Mouse (Mus musculus) embryonic fibroblast, embryonic 13.5 days (primary cell): ENCODE results near the gene Crhr2. TPM values are rescaled to one million over a fixed set of nuclear protein-coding genes. Genes with fewer than 3 reads are reported as not detected.

ENCODE experiments used
- H3K27ac ChIP-seq: 2 replicates; pipeline ENCODE4 v1.5.1; 2012; ENCODE audit warnings: low read length, control low read depth, inconsistent platforms; ENCODE audit not compliant: insufficient read depth
- H3K4me1 ChIP-seq: 2 replicates; pipeline ENCODE4 v1.6.1; 2011; ENCODE audit warnings: low read length; ENCODE audit not compliant: control insufficient read depth, insufficient read depth
- H3K4me3 ChIP-seq: 2 replicates; pipeline ENCODE4 v1.5.1; 2011; ENCODE audit warnings: mild to moderate bottlenecking, control low read depth, low read length; ENCODE audit not compliant: insufficient read depth
- CTCF ChIP-seq: IDR thresholded peaks from 2 replicates; pipeline ENCODE4 v1.5.1; 2011; ENCODE audit warnings: mild to moderate bottlenecking, control low read depth, low read length, moderate library complexity, borderline replicate concordance; ENCODE audit not compliant: insufficient read depth
- POLR2A ChIP-seq: IDR thresholded peaks from 2 replicates; pipeline ENCODE4 v1.6.1; 2011; ENCODE audit warnings: low read depth, mild to moderate bottlenecking, control low read depth, low read length, moderate library complexity
- polyA plus RNA-seq: library from polyadenylated mRNA; stranded (reverse); fragments of >200 nt; gene quantifications from 2 replicates; pipeline ENCODE4 v1.2.4, GENCODE M21; 2011; ENCODE audit warnings: low read depth; ENCODE audit not compliant: missing spikeins, insufficient read length

The Crhr2 gene
- polyA plus RNA-seq, result not detected in 2 replicates

GRCm38 (mm10) chr6:55132794-55133193, at the start of gene Crhr2:
Crhr2 (minus strand) TSS chr6:55133016.
- TF ChIP-seq POLR2A (no peak), CTCF (no peak)
- Histone ChIP-seq H3K4me1 (no peaks in the 10 kb centered on the region), H3K4me3 (no peak within 1 kb of the TSS), H3K27ac (no peak within 1 kb of the TSS)

- Histone ChIP-seq H3K27ac (no peak overlapping the region), H3K4me1 (no peaks in the 10 kb centered on the region), H3K4me3 (no peak overlapping the region)
- no peak for TF ChIP-seq POLR2A
- no peak for TF ChIP-seq CTCF
These were observed 46.7 kb upstream of the Crhr2 start for GRCm38 (mm10) chr6:55179560-55179959.

DNA sequence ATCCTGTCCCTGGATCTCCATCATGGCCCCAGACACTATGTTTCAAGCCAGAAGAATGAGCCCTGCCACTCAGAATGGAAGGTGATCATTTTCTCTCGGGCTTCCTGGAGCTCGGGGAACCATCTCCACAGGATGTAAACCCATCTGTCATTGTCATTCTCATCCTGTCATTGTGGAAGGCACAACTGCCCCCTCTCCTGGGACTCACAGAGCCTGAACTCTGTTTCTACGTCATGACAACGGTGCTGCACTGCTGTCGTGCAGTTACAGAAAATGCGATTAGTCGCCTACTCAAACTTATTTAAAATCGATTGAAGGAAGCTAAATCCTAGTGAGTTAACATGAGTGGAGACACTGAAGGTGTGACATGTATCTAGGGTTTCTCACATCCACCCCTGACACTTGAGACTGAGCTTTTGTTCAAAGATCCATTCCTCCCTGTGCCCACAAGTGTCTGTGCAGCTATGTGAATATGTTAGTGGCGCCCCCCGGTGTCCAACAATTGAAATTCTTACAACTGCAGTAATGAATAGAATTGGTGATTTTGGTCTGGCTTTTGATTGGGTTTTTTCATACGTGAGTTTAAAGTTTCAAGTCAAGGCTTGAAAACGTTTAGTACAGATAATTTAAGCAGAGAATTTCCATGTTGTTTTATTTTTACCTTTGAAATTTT, 44.4 kb upstream of the Crhr2 start:
- Histone ChIP-seq H3K4me1 (no peaks in the 10 kb centered on the region), H3K4me3 (no peak overlapping the region), H3K27ac (no peak overlapping the region)
- no peak for TF ChIP-seq CTCF
- TF ChIP-seq POLR2A, result no peak

GRCm38 (mm10) chr6:55175892-55176291, 43.1 kb upstream of the Crhr2 start:
- TF ChIP-seq POLR2A, result no peak
- no peak for TF ChIP-seq CTCF
- Histone ChIP-seq H3K4me3 (no peak overlapping the region), H3K27ac (no peak overlapping the region), H3K4me1 (no peaks in the 10 kb centered on the region)

DNA sequence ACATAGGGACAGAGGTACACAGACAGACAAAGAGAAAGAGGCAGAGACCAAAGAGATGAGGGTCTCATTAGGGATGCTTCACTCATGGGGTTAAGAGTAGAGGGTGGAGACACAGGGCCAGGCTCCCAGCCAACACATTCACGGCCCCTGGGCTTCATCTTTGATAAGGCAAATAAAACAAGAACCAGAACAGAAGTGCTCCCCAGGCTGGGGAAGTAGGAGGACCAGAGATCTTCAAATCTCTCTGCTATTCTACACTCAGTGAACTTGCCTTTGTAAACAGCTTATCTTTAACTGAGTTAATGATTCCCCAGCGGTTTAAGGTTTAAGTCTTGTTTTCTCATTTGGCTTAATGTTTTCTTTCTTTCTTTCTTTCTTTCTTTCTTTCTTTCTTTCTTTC, 42.6 kb upstream of the Crhr2 start:
- Histone ChIP-seq H3K27ac (no peak overlapping the region), H3K4me1 (no peaks in the 10 kb centered on the region), H3K4me3 (no peak overlapping the region)
- no peak for TF ChIP-seq POLR2A
- no peak for TF ChIP-seq CTCF

GRCm38 (mm10) chr6:55174741-55175181, 41.9 kb upstream of the Crhr2 start, which contains the start of gene Inmt:
Inmt (minus strand) TSS chr6:55175043.
- no peaks in the 10 kb centered on the region for H3K4me1 ChIP-seq
- no peak within 1 kb of the TSS for H3K4me3 ChIP-seq
- no peak within 1 kb of the TSS for H3K27ac ChIP-seq
- TF ChIP-seq CTCF, result no peak
- no peak for TF ChIP-seq POLR2A

DNA sequence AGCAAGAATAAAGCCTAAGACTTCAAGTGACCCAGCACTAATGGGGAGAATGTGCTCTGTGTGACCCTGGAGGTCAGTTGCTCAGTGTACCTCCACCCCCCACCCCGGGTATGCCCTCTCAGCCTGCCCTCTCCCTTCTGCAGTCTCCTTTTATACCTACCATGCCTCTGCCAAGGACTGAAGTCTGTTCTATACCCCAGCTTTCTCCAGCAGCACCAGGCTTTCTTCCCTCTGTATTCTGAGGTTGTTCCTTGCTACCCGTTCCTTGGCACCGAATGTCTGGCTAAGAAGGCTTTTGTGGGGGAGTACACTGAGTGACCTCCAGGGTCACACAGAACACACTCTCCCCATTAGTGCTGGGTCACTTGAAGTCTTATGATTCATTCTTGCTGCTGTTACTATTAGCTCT, 41.1 kb upstream of the Crhr2 start:
- H3K4me1 ChIP-seq, result no peaks in the 10 kb centered on the region
- H3K4me3 ChIP-seq, result no peak overlapping the region
- no peak overlapping the region for H3K27ac ChIP-seq
- TF ChIP-seq CTCF (no peak), POLR2A (no peak)

GRCm38 (mm10) chr6:55173171-55173570, 40.4 kb upstream of the Crhr2 start:
- no peak overlapping the region for H3K27ac ChIP-seq
- no peak for TF ChIP-seq CTCF
- TF ChIP-seq POLR2A, result no peak
- H3K4me3 ChIP-seq, result no peak overlapping the region
- no peaks in the 10 kb centered on the region for H3K4me1 ChIP-seq

- no peaks in the 10 kb centered on the region for H3K4me1 ChIP-seq
- TF ChIP-seq POLR2A (no peak), CTCF (no peak)
- no peak overlapping the region for H3K4me3 ChIP-seq
- no peak overlapping the region for H3K27ac ChIP-seq
These were observed 38.8 kb upstream of the Crhr2 start for GRCm38 (mm10) chr6:55171638-55172037.

GRCm38 (mm10) chr6:55169818-55170217, 37.0 kb upstream of the Crhr2 start:
- Histone ChIP-seq H3K27ac (no peak overlapping the region), H3K4me3 (no peak overlapping the region), H3K4me1 (no peaks in the 10 kb centered on the region)
- no peak for TF ChIP-seq POLR2A
- TF ChIP-seq CTCF, result no peak
